Mouse (Mus musculus): ENCODE results near the gene Wdr82. TPM values are rescaled to one million over a fixed set of nuclear protein-coding genes. Genes with fewer than 3 reads are reported as not detected.

Wdr82 gene
- polyA plus RNA-seq, 1 experiment from 2014 or later: 40.2 TPM

DNA sequence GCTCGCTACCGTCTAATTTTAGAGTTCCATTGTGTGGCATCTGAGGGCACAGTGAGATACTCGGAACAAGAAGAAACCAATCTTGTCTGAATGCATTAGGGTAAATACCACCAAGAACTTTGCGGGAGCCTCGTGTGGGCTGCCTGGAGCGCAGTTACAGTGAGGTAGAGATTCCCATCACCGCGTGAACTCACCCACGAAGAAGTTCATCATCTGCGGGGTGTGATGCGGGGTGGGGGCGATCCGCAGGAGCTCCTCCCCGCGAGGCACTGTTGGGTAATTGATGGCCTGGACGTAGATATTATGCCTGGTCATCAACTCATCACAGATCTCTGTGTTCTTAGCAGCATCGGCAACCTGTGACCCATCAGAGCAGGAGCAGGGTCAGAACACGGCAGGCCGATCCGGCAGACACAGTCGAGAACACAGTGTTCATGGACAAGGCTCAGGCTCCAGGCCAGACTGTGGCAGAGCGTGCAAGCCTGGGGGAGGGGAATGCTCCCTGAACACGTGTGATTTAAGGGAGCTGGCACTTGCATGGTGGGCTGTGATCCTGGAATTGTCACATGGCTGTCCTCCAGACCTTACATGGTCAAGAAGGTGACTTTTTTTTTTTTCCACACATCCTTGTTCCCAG is 64.6 kb downstream of the Wdr82 start:
- H3K27ac ChIP-seq: no peak overlapping the region
- no peak overlapping the region for H3K9ac ChIP-seq
- H3K27me3 ChIP-seq (ENCODE audit: control insufficient read depth, insufficient read depth, low read length): no peaks in the 10 kb centered on the region
- DNase-seq (ENCODE audit: low spot score): no peak
- no peak for ATAC-seq (ENCODE audit: low FRiP score)
- peaks cover 82% of the 10 kb centered on the region for H3K36me3 ChIP-seq (replicated peaks; ENCODE audit: control insufficient read depth, insufficient read depth)
- H3K4me2 ChIP-seq (replicated peaks): no peak overlapping the region
- no peaks in the 10 kb centered on the region for H3K9me3 ChIP-seq (ENCODE audit: control insufficient read depth, low read length)
- 92% methylated on average over 23 of the region's 23 CpGs for WGBS
- H3K4me1 ChIP-seq (replicated peaks; ENCODE audit: control insufficient read depth, insufficient read depth, low read length): no peaks in the 10 kb centered on the region
- H3K4me3 ChIP-seq (replicated peaks; ENCODE audit: low read length): no peak overlapping the region

DNA sequence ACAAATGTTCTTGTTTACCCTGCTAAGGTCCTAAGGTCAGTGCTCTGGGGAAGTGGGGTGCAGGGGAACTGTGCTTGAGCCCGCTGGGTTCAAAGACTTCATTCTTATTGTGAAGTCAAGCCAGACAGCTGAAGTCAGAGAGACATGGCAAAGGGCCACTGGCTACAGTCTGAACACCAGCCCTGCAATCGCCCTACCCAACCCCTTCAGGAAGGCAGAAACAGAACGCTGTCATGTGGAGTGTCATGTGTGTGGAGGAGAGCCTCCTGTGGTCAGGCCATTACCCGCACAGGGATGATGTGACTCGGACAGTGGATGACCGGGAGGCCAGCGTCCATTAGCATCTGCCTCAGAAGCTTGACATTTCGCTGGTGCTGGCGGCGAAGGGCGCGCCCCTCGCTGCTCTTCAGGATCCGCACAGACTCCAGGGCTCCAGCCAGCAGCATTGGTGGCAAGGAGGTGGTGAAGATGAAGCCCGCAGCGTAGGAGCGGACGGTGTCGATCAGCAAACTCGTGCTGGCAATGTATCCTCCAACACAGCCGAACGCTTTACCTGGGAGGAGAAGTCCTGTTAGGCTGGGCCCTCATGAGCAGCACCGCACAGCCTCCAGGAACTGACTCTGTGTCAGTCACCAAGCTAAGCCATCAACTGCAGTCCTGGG is 65.6 kb downstream of the Wdr82 start:
- ATAC-seq (ENCODE audit: low FRiP score): no peak

DNA sequence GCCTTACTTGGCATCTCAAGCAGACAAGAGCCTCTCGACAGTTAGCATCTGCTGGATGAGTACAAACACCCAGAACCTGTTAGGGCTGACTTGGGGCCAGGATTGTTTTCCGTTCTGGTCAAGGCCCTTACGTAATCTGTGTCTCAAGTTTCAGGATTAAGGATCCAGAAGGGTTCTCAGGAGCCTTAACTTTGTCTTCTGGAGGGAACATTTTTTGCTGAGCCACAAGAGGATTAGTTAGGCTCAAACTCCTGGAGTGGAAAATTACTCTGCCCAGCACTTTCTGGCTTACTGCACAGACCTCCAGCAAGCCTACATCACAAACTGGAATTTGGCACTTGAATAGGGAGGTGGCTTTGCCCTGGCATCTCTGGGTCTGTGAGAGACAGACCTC is 66.1 kb downstream of the Wdr82 start:
- Histone ChIP-seq H3K4me2 (replicated peaks) (no peak overlapping the region), H3K36me3 (replicated peaks; ENCODE audit: control insufficient read depth, insufficient read depth) (peaks cover 97% of the 10 kb centered on the region), H3K27me3 (ENCODE audit: control insufficient read depth, insufficient read depth, low read length) (no peaks in the 10 kb centered on the region), H3K27ac (no peak overlapping the region), H3K4me3 (replicated peaks; ENCODE audit: low read length) (no peak overlapping the region), H3K9ac (no peak overlapping the region), H3K9me3 (ENCODE audit: control insufficient read depth, low read length) (no peaks in the 10 kb centered on the region), H3K4me1 (replicated peaks; ENCODE audit: control insufficient read depth, insufficient read depth, low read length) (no peaks in the 10 kb centered on the region)
- ATAC-seq (ENCODE audit: low FRiP score) (no peak), DNase-seq (ENCODE audit: low spot score) (no peak)
- 89% methylated on average over 3 of the region's 3 CpGs for WGBS

More for the DNA sequence above, 65.6 kb downstream of the Wdr82 start:
- no peaks in the 10 kb centered on the region for H3K4me1 ChIP-seq (replicated peaks; ENCODE audit: control insufficient read depth, insufficient read depth, low read length)
- 85% methylated on average over 23 of the region's 23 CpGs for WGBS
- no peak overlapping the region for H3K4me3 ChIP-seq (replicated peaks; ENCODE audit: low read length)
- DNase-seq (ENCODE audit: low spot score): no peak
- H3K9ac ChIP-seq: no peak overlapping the region
- H3K4me2 ChIP-seq (replicated peaks): no peak overlapping the region
- peaks cover 92% of the 10 kb centered on the region for H3K36me3 ChIP-seq (replicated peaks; ENCODE audit: control insufficient read depth, insufficient read depth)
- H3K27me3 ChIP-seq (ENCODE audit: control insufficient read depth, insufficient read depth, low read length): no peaks in the 10 kb centered on the region
- no peak overlapping the region for H3K27ac ChIP-seq
- no peaks in the 10 kb centered on the region for H3K9me3 ChIP-seq (ENCODE audit: control insufficient read depth, low read length)

DNA sequence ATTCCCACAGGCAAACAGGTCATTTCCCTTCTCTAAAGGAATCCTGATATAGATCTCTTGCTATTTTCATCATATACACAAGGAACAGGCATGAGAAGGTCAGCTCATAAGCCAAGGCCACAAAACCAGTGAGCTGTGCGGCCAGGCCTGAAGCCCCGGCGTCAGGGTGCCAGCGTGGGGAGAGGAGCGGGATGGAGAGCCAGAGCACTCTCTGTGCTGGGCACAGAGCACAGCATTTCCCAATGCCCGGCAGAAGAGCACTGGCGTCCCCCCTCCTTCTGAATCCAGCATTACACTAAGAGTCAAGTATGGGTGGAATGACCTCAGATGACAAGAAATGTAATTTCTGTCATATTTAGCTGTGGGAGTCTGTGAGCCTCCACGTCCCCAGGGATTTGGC is 66.7 kb downstream of the Wdr82 start:
- Histone ChIP-seq H3K27ac (no peak overlapping the region), H3K4me3 (replicated peaks; ENCODE audit: low read length) (no peak overlapping the region), H3K27me3 (ENCODE audit: control insufficient read depth, insufficient read depth, low read length) (no peaks in the 10 kb centered on the region), H3K36me3 (replicated peaks; ENCODE audit: control insufficient read depth, insufficient read depth) (peaks cover 100% of the 10 kb centered on the region), H3K9ac (no peak overlapping the region), H3K9me3 (ENCODE audit: control insufficient read depth, low read length) (no peaks in the 10 kb centered on the region), H3K4me1 (replicated peaks; ENCODE audit: control insufficient read depth, insufficient read depth, low read length) (no peaks in the 10 kb centered on the region), H3K4me2 (replicated peaks) (no peak overlapping the region)
- ATAC-seq (ENCODE audit: low FRiP score): no peak
- DNase-seq (ENCODE audit: low spot score): no peak
- 87% methylated on average over 8 of the region's 8 CpGs for WGBS

GRCm38 (mm10) chr9:106237878-106238277 is 67.2 kb downstream of the Wdr82 start:
- 95% methylated on average over 10 of the region's 10 CpGs for WGBS
- no peak overlapping the region for H3K4me2 ChIP-seq (replicated peaks)
- ATAC-seq (ENCODE audit: low FRiP score): no peak

More at GRCm38 (mm10) chr9:106237878-106238277, 67.2 kb downstream of the Wdr82 start:
- no peak for DNase-seq (ENCODE audit: low spot score)
- H3K27ac ChIP-seq: no peak overlapping the region
- H3K9ac ChIP-seq: no peak overlapping the region
- no peaks in the 10 kb centered on the region for H3K27me3 ChIP-seq (ENCODE audit: control insufficient read depth, insufficient read depth, low read length)
- no peaks in the 10 kb centered on the region for H3K4me1 ChIP-seq (replicated peaks; ENCODE audit: control insufficient read depth, insufficient read depth, low read length)
- no peak overlapping the region for H3K4me3 ChIP-seq (replicated peaks; ENCODE audit: low read length)
- H3K36me3 ChIP-seq (replicated peaks; ENCODE audit: control insufficient read depth, insufficient read depth): peaks cover 99% of the 10 kb centered on the region
- H3K9me3 ChIP-seq (ENCODE audit: control insufficient read depth, low read length): no peaks in the 10 kb centered on the region

MicroRNAs within 50 kb of the gene (microRNA counts, 519-probe panel; counts per million panel counts)
- 7,115 counts per million, percentile 95 among the panel's probes with 10 or more counts for microRNA mmu-let-7g

Small RNA genes within 50 kb of the gene (microRNA-seq; reads per million reads assigned to microRNA genes)
- gene Mir135a-1 (242 reads per million, percentile 63 among the genes with 10 or more reads in this experiment), gene Mirlet7g (54,704 reads per million, percentile 99 among the genes with 10 or more reads in this experiment)

Other genes starting within 250 kb of the Wdr82 start
- 0.27 TPM in 1 of 2 replicates, not detected in the other for gene Col6a5, start 210.3 kb upstream of the Wdr82 start, polyA plus RNA-seq (2014; fragmentation: Nextera tagmentation; extraction: Ambion mirVana)
- gene Col6a4, start 74.1 kb upstream of the Wdr82 start, polyA plus RNA-seq (2014; fragmentation: Nextera tagmentation; extraction: Ambion mirVana): 0.32 and 0.87 TPM in 2 replicates
- 2.3 and 3.0 TPM in 2 replicates for gene Glyctk, start 12.8 kb upstream of the Wdr82 start, polyA plus RNA-seq (2014; fragmentation: Nextera tagmentation; extraction: Ambion mirVana)
- 13.0 and 13.4 TPM in 2 replicates for gene Ppm1m, start 28.8 kb downstream of the Wdr82 start, polyA plus RNA-seq (2014; fragmentation: Nextera tagmentation; extraction: Ambion mirVana)
- 49.6 and 52.9 TPM in 2 replicates for gene Twf2, start 32.2 kb downstream of the Wdr82 start, polyA plus RNA-seq (2014; fragmentation: Nextera tagmentation; extraction: Ambion mirVana)
- gene Tlr9, start 51.7 kb downstream of the Wdr82 start, polyA plus RNA-seq (2014; fragmentation: Nextera tagmentation; extraction: Ambion mirVana): 0.12 TPM in 1 of 2 replicates, not detected in the other
- 99.0 and 99.7 TPM in 2 replicates for gene Alas1, start 77.7 kb downstream of the Wdr82 start, polyA plus RNA-seq (2014; fragmentation: Nextera tagmentation; extraction: Ambion mirVana)
- gene Poc1a, start 110.1 kb downstream of the Wdr82 start, polyA plus RNA-seq (2014; fragmentation: Nextera tagmentation; extraction: Ambion mirVana): 6.3 and 7.3 TPM in 2 replicates
- 17.9 and 19.3 TPM in 2 replicates for gene Dusp7, start 197.7 kb downstream of the Wdr82 start, polyA plus RNA-seq (2014; fragmentation: Nextera tagmentation; extraction: Ambion mirVana)